Mouse (Mus musculus) liver, adult 2 months (tissue): ENCODE measurements around the gene S100a4. TPM values are rescaled to one million over a fixed set of nuclear protein-coding genes. Genes with fewer than 3 reads are reported as not detected.

Source experiments
- DNase-seq: peaks from one replicate; pipeline ENCODE4 v3.0.0-alpha.2; 2011; ENCODE audit warnings: low read depth, low spot score; ENCODE audit errors: extremely low read depth
- H3K27ac ChIP-seq: fragments of 200-500 bp; replicated peaks from 2 replicates; pipeline ENCODE4 v1.5.1; 2012; ENCODE audit warnings: low read depth, mild to moderate bottlenecking, control low read depth, inconsistent platforms, low read length; ENCODE audit not compliant: insufficient read depth
- H3K27me3 ChIP-seq: fragments of 200-500 bp; 2 replicates; pipeline ENCODE4 v1.6.1; 2012; ENCODE audit warnings: mild to moderate bottlenecking, moderate library complexity, low read length, inconsistent platforms; ENCODE audit not compliant: control insufficient read depth, insufficient read depth
- H3K36me3 ChIP-seq: fragments of 200-500 bp; 2 replicates; pipeline ENCODE4 v1.6.1; 2012; ENCODE audit warnings: low read length, inconsistent platforms; ENCODE audit not compliant: control insufficient read depth, insufficient read depth
- H3K4me1 ChIP-seq: fragments of 200-500 bp; 2 replicates; pipeline ENCODE4 v1.6.1; 2011; ENCODE audit warnings: low read length; ENCODE audit not compliant: control insufficient read depth, insufficient read depth
- H3K4me3 ChIP-seq: fragments of 200-500 bp; 2 replicates; pipeline ENCODE4 v1.5.1; 2011; ENCODE audit warnings: low read depth, mild to moderate bottlenecking, control low read depth, low read length, moderate library complexity; ENCODE audit not compliant: insufficient read depth
- H3K79me2 ChIP-seq: fragments of 200-500 bp; 2 replicates; pipeline ENCODE4 v1.6.1; 2012; ENCODE audit warnings: inconsistent platforms, mild to moderate bottlenecking, low read length, moderate library complexity; ENCODE audit not compliant: control insufficient read depth, insufficient read depth
- H3K9ac ChIP-seq: fragments of 200-500 bp; 2 replicates; pipeline ENCODE4 v1.6.1; 2012; ENCODE audit warnings: low read depth, mild to moderate bottlenecking, control low read depth, inconsistent platforms, low read length
- CTCF ChIP-seq: fragments of 200-500 bp; IDR thresholded peaks from 2 replicates; pipeline ENCODE4 v1.5.1; 2011; ENCODE audit warnings: low read depth, low read length, control low read depth
- POLR2A ChIP-seq: fragments of 200-500 bp; IDR thresholded peaks from 2 replicates; pipeline ENCODE4 v1.6.1; 2011; ENCODE audit warnings: low read length, control low read depth; ENCODE audit not compliant: insufficient read depth; ENCODE audit errors: extremely low read depth
- WGBS: fragments of 180-500 bp; shearing (Covaris S2); methylation state at CpG from one replicate; pipeline ENCODE4 v1.1.7; 2018; 5-methylcytosine and 5-hydroxymethylcytosine counted together
- polyA plus RNA-seq: library from polyadenylated mRNA; depleted of rRNA; stranded (reverse); fragments of >200 nt; gene quantifications from 2 replicates; pipeline ENCODE4 v1.2.3, GENCODE M21; 2012
- total RNA-seq: library from RNA; depleted of rRNA; stranded (reverse); fragments of >200 nt; gene quantifications from 2 replicates; pipeline ENCODE4 v1.2.3, GENCODE M21; 2014

The S100a4 gene
- total and polyA plus RNA-seq, 2 experiments = 1.0 to 2.8 TPM

DNA sequence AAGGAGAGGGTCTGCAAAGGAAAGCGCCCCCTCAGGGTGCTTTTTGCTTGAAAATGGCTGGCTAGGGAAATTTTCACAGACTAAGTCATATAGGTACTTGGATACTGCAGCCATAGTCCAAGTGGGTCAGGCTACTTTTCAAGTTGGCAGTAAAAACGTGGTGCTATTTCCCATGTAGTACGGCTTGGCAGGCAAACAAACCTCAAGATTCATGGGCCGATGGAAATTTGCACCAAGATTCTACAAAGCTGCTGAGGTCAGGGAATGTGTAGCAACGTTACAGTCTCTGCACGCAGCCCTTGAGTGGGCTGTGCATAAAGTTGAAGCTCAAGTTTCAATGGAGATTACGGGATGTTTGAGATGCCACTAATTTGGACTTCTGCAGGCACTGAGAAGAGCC, 24.1 kb upstream of the S100a4 start:
- Histone ChIP-seq H3K79me2 (no peaks in the 10 kb centered on the region), H3K27me3 (no peaks in the 10 kb centered on the region), H3K4me1 (no peaks in the 10 kb centered on the region), H3K4me3 (no peak overlapping the region), H3K27ac (no peak overlapping the region), H3K36me3 (no peaks in the 10 kb centered on the region), H3K9ac (no peak overlapping the region)
- TF ChIP-seq POLR2A (no peak), CTCF (no peak)
- no peak for DNase-seq
- 78% methylated on average over 7 of the region's 7 CpGs for WGBS

- Histone ChIP-seq H3K79me2 (no peaks in the 10 kb centered on the region), H3K27me3 (no peaks in the 10 kb centered on the region), H3K4me3 (no peak overlapping the region), H3K36me3 (no peaks in the 10 kb centered on the region), H3K4me1 (no peaks in the 10 kb centered on the region), H3K9ac (no peak overlapping the region), H3K27ac (no peak overlapping the region)
- WGBS = 96% methylated on average over 5 of the region's 5 CpGs
- DNase-seq = no peak
- TF ChIP-seq POLR2A (no peak), CTCF (no peak)
Measured at GRCm38 (mm10) chr3:90581141-90581540, 22.4 kb upstream of the S100a4 start.

DNA sequence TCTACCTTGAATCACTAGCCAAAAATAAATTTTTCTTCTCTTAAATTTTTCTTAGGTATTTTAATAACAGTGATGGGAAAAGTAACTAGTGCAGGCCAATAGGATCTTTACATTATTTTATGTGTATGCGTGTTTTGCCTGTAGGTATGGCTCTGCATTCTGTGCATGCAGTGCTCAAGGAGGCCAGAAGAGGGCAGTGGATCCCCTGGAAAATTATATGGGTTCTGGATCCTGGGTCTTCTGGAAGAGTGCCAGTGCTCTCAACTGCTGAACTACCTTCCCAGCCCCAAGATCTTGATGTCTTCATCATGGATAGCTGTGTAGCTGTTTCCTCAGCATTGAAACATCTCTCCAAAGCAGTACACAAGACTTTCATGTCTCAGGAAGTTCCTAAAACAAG, 21.4 kb upstream of the S100a4 start:
- Histone ChIP-seq H3K79me2 (no peaks in the 10 kb centered on the region), H3K4me3 (no peak overlapping the region), H3K27me3 (no peaks in the 10 kb centered on the region), H3K9ac (no peak overlapping the region), H3K27ac (no peak overlapping the region), H3K36me3 (no peaks in the 10 kb centered on the region), H3K4me1 (no peaks in the 10 kb centered on the region)
- 100% methylated on average over 1 of the region's 1 CpGs for WGBS
- no peak for DNase-seq
- TF ChIP-seq CTCF (no peak), POLR2A (no peak)

GRCm38 (mm10) chr3:90582556-90582955, 21.0 kb upstream of the S100a4 start:
- no peak for TF ChIP-seq POLR2A
- TF ChIP-seq CTCF = no peak
- Histone ChIP-seq H3K4me1 (no peaks in the 10 kb centered on the region), H3K4me3 (no peak overlapping the region), H3K9ac (no peak overlapping the region), H3K27me3 (no peaks in the 10 kb centered on the region), H3K36me3 (no peaks in the 10 kb centered on the region), H3K27ac (no peak overlapping the region), H3K79me2 (no peaks in the 10 kb centered on the region)
- WGBS = 88% methylated on average over 4 of the region's 4 CpGs
- no peak for DNase-seq

DNA sequence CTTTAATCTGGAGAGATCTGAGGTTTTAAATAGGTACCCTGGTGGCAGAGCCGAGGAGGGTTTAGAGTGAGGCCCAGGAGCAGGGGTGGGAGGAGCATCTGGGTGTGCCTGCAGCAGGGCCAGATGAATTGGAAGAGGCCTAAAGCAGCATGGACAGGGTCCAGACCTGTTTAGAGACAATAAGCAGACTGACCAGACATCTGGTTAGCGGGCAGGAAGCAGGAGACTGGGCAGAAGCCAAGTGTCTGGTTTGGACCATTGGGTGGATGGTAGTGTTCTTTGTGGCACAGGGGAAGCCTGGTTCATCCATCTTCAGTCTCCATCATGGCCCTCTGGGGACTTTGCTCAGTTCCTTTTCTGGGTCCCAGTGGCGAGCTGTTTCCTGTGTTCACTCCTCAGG, 19.7 kb upstream of the S100a4 start:
- TF ChIP-seq POLR2A (no peak), CTCF (no peak)
- Histone ChIP-seq H3K36me3 (no peaks in the 10 kb centered on the region), H3K9ac (no peak overlapping the region), H3K4me1 (no peaks in the 10 kb centered on the region), H3K27ac (no peak overlapping the region), H3K27me3 (no peaks in the 10 kb centered on the region), H3K4me3 (no peak overlapping the region), H3K79me2 (no peaks in the 10 kb centered on the region)
- WGBS = 61% methylated on average over 3 of the region's 3 CpGs
- DNase-seq = no peak

DNA sequence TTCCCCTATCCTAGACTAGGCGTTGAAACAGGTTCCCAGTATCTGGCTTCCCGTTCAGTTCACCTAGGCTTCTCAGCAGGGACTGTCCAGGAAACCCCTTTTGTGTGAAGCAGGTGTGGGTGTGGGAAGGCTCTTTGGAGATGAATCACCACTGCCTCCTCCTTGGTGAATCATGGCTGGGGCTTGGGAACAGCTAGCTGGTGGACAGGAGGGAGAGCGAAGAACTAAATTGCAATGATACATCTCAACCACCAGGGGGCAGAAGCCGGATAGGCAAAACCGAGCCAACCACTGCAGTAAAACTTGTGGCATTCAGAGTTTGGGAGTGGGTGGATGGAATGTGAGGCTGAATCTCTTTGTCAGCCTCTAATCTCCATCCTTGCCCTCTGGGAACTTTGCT, 18.0 kb upstream of the S100a4 start:
- peak; percentile 30 for DNase-seq
- 36% methylated on average over 5 of the region's 5 CpGs for WGBS
- TF ChIP-seq POLR2A = no peak
- TF ChIP-seq CTCF = peak; percentile 77
- H3K27me3 ChIP-seq = no peaks in the 10 kb centered on the region
- H3K9ac ChIP-seq = no peak overlapping the region
- no peak overlapping the region for H3K27ac ChIP-seq
- H3K36me3 ChIP-seq = no peaks in the 10 kb centered on the region
- H3K4me3 ChIP-seq = no peak overlapping the region
- H3K79me2 ChIP-seq = no peaks in the 10 kb centered on the region
- no peaks in the 10 kb centered on the region for H3K4me1 ChIP-seq
